Mouse (Mus musculus): ENCODE measurements at regions not wholly inside any gene's neighbourhood (a gene's known extent, or its start where the extent isn't known, plus 50 kb on each side); places are given as distances from the start of the nearest gene placed in this dataset.

GRCm38 (mm10) chr8:102414931-102415330, 370.5 kb downstream of the Cdh11 start:
- no peak for DNase-seq (ENCODE audit: low spot score)

GRCm38 (mm10) chr8:102413446-102413845, 372.0 kb downstream of the Cdh11 start:
- no peak for DNase-seq (ENCODE audit: low spot score)

- DNase-seq (ENCODE audit: low spot score) = no peak
These were observed 397.9 kb downstream of the Cdh11 start for GRCm38 (mm10) chr8:102387591-102387990.

- no peak for DNase-seq (ENCODE audit: low spot score)
These were observed 440.1 kb downstream of the Cdh11 start for GRCm38 (mm10) chr8:102345392-102345791.

GRCm38 (mm10) chr8:102332511-102332910, 452.9 kb downstream of the Cdh11 start:
- DNase-seq (ENCODE audit: low spot score) = no peak

- no peak for DNase-seq (ENCODE audit: low spot score)
These were observed 454.3 kb downstream of the Cdh11 start for GRCm38 (mm10) chr8:102331151-102331550.

GRCm38 (mm10) chr8:102329955-102330354, 455.5 kb downstream of the Cdh11 start:
- no peak for DNase-seq (ENCODE audit: low spot score)
